Mouse (Mus musculus): ENCODE measurements at regions not wholly inside any gene's neighbourhood (a gene's known extent, or its start where the extent isn't known, plus 50 kb on each side); places are given as distances from the start of the nearest gene placed in this dataset.

DNA sequence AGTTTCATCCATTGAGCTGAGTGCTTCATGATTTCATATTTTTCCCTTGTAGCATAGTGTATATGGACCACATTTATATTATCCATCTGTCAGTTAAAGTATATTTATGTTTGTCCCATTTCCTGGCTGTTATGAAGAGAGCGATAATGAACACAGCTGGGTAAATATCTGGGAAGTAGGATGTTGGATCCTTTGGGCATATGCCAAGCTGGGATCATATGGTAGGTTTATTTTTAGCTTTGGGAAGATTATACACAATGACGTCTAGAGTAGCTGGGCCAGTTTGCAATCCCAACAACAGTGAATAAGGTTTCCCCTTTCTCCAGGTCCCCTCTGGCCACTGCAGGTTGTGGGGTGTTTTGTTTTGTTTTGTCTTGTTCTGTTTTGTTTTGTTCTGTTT, 164.5 kb downstream of the Gm765 start:
- ATAC-seq = no peak
- 30% methylated on average over 2 of the region's 2 CpGs for WGBS
- Histone ChIP-seq H3K27ac (ENCODE audit: low read length) (no peak overlapping the region), H3K9ac (ENCODE audit: low read depth, low read length) (no peak overlapping the region), H3K9me3 (ENCODE audit: control insufficient read depth, low read length) (no peaks in the 10 kb centered on the region), H3K4me2 (ENCODE audit: low read depth, low read length) (no peak overlapping the region), H3K4me1 (ENCODE audit: control insufficient read depth, insufficient read depth, low read length) (no peaks in the 10 kb centered on the region), H3K4me3 (ENCODE audit: low read length) (no peak overlapping the region), H3K27me3 (replicated peaks; ENCODE audit: control insufficient read depth, insufficient read depth, low read length) (no peaks in the 10 kb centered on the region), H3K36me3 (ENCODE audit: control insufficient read depth, insufficient read depth, low read length) (no peaks in the 10 kb centered on the region)

DNA sequence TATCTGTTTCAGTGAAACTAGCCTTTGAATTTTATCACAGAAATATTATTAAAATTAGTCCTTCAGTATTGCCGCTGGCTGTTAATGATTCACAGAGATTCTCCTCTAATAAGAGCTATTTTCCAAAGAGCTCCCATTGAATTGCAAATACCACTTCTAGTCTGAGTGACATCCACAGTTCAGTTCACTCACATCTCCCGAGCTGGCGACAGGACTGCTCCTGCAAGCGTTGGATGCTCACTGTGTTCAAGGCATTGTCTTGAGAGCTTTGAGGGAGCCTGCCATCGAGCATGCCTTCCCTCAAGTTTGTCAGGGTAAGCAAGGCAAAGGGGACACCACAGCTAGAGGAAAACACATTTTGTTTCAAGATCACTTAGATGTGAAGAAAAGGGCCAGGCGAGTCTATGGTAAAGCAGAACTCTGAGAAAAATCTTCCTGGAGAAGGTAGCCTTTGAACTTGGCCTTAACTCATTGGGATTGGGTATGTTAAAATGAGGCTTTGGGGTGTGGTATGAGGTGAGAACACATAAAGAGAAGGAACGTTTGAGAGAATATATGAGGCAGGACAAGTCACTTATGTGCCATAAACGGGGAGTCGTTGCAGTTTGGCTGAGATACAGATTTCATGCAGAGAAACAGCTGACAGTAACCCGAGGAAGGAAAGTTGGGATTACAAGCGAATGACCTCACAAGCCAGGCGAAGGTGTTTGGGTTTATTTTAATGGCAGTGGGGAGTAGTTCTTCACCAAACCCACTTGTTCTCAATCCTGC, 193.3 kb downstream of the Gm765 start:
- Histone ChIP-seq H3K9ac (ENCODE audit: low read depth, low read length) (no peak overlapping the region), H3K4me3 (ENCODE audit: low read length) (no peak overlapping the region), H3K27me3 (replicated peaks; ENCODE audit: control insufficient read depth, insufficient read depth, low read length) (no peaks in the 10 kb centered on the region), H3K4me1 (ENCODE audit: control insufficient read depth, insufficient read depth, low read length) (no peaks in the 10 kb centered on the region), H3K4me2 (ENCODE audit: low read depth, low read length) (no peak overlapping the region), H3K36me3 (ENCODE audit: control insufficient read depth, insufficient read depth, low read length) (no peaks in the 10 kb centered on the region), H3K27ac (ENCODE audit: low read length) (no peak overlapping the region), H3K9me3 (ENCODE audit: control insufficient read depth, low read length) (no peaks in the 10 kb centered on the region)
- no peak for ATAC-seq
- 62% methylated on average over 12 of the region's 12 CpGs for WGBS

DNA sequence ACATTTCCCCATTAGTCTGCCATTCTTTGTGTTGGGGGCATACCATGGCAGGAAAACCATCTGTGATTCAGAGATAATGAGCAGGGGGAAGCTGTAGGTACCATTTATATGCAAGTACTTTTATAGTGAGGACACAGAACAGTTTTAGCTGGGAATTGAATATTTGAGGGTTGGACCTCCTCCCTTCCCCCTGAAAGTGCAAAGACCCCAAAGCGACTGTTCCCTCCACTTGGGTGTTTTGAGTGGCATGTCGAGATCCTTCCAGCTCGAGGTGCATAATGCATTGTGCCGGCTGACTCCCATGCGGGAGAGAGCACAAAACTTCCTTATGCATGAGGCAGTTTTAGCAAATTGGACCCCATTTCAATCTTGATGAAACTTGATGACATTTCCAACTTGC, 194.7 kb downstream of the Gm765 start:
- no peak overlapping the region for H3K9ac ChIP-seq (ENCODE audit: low read depth, low read length)
- no peaks in the 10 kb centered on the region for H3K27me3 ChIP-seq (replicated peaks; ENCODE audit: control insufficient read depth, insufficient read depth, low read length)
- WGBS = 86% methylated on average over 5 of the region's 5 CpGs
- no peaks in the 10 kb centered on the region for H3K9me3 ChIP-seq (ENCODE audit: control insufficient read depth, low read length)
- ATAC-seq = no peak
- no peak overlapping the region for H3K4me3 ChIP-seq (ENCODE audit: low read length)
- H3K36me3 ChIP-seq (ENCODE audit: control insufficient read depth, insufficient read depth, low read length) = no peaks in the 10 kb centered on the region
- H3K4me2 ChIP-seq (ENCODE audit: low read depth, low read length) = no peak overlapping the region
- no peak overlapping the region for H3K27ac ChIP-seq (ENCODE audit: low read length)
- no peaks in the 10 kb centered on the region for H3K4me1 ChIP-seq (ENCODE audit: control insufficient read depth, insufficient read depth, low read length)

DNA sequence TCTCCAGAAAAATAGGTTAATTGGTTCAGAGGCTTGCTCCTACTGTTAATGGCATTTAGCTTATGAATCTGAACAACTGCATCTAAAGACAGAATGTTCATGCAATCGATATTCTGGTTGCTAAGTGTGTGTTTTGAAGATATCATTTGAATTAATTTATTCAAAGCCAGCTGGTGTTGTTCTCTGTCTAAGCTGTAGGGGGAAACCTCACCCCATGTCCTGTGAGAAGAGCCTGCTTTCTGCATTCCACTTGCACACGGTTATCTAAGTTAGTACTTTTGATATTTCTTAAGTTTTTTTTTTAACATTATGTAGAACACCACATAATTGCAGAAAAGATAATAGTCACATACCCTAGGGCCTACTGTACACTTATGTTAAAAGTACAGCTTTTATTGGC, 209.6 kb downstream of the Gm765 start:
- H3K9me3 ChIP-seq (ENCODE audit: control insufficient read depth, low read length) = no peaks in the 10 kb centered on the region
- no peak overlapping the region for H3K4me2 ChIP-seq (ENCODE audit: low read depth, low read length)
- H3K27ac ChIP-seq (ENCODE audit: low read length) = no peak overlapping the region
- H3K27me3 ChIP-seq (replicated peaks; ENCODE audit: control insufficient read depth, insufficient read depth, low read length) = no peaks in the 10 kb centered on the region
- ATAC-seq = no peak
- no peaks in the 10 kb centered on the region for H3K36me3 ChIP-seq (ENCODE audit: control insufficient read depth, insufficient read depth, low read length)
- 24% methylated on average over 2 of the region's 2 CpGs for WGBS
- H3K4me3 ChIP-seq (ENCODE audit: low read length) = no peak overlapping the region
- H3K9ac ChIP-seq (ENCODE audit: low read depth, low read length) = no peak overlapping the region
- H3K4me1 ChIP-seq (ENCODE audit: control insufficient read depth, insufficient read depth, low read length) = no peaks in the 10 kb centered on the region

DNA sequence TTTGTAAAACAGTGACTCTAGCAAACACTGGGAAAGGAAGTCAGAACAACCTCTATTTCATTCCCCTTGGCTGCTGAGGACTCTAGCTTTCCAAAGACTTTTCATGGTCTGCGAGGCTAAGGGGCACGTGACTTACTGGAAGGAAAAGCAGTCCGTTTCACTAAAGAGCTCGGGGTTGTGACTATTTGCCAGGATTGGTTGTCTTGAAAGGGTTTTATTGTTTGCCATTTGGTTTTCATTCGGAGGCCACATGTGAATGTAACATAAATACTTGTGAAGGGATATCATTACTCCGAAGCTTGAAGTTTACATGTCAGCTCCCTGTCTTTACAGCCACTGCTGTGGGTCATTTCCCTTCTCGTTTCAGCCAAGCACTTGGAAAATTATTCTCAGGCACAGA, 217.1 kb downstream of the Gm765 start:
- H3K27me3 ChIP-seq (replicated peaks; ENCODE audit: control insufficient read depth, insufficient read depth, low read length) = no peaks in the 10 kb centered on the region
- H3K9ac ChIP-seq (ENCODE audit: low read depth, low read length) = no peak overlapping the region
- H3K4me3 ChIP-seq (ENCODE audit: low read length) = no peak overlapping the region
- H3K4me2 ChIP-seq (ENCODE audit: low read depth, low read length) = no peak overlapping the region
- H3K4me1 ChIP-seq (ENCODE audit: control insufficient read depth, insufficient read depth, low read length) = no peaks in the 10 kb centered on the region
- 49% methylated on average over 7 of the region's 7 CpGs for WGBS
- no peak for ATAC-seq
- no peak overlapping the region for H3K27ac ChIP-seq (ENCODE audit: low read length)
- no peaks in the 10 kb centered on the region for H3K36me3 ChIP-seq (ENCODE audit: control insufficient read depth, insufficient read depth, low read length)
- no peaks in the 10 kb centered on the region for H3K9me3 ChIP-seq (ENCODE audit: control insufficient read depth, low read length)

DNA sequence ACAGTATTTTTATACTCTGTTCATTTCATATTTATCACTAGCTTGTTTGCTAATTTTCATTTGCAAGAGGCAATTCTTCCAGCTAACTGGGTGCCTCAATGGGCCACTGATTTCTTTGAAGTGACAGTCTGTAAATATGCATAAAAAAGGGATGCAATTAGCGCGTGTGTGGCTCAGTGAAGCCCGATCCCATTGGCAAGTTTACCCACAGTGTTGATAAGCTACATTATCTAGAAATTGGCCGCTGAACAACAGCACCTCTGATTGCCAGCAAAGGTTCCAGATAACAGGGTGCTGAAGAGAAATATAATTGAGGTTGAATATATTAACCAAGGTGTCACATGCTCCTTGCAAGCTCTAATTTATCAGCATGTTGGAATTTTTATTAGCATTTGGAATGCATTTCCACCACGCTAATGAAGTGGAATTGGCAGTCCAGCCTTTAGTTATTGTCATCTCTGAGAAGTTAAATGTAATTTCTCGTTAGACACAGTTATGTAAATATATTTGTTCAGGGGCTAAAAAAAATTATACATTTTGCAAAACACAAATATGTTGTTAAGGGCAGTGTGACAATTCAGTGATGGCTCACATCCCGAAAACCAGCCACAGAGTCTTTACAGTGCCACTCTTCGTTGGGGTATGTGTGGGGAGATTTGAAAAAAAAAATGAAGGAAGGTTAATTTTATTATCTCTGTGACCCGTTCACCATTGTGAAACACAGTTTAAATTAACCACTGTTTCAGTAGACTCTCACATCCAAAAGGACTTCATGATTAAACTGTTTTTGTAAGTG, 224.0 kb downstream of the Gm765 start:
- Histone ChIP-seq H3K36me3 (ENCODE audit: control insufficient read depth, insufficient read depth, low read length) (no peaks in the 10 kb centered on the region), H3K27ac (ENCODE audit: low read length) (no peak overlapping the region), H3K9me3 (ENCODE audit: control insufficient read depth, low read length) (no peaks in the 10 kb centered on the region), H3K27me3 (replicated peaks; ENCODE audit: control insufficient read depth, insufficient read depth, low read length) (no peaks in the 10 kb centered on the region), H3K9ac (ENCODE audit: low read depth, low read length) (no peak overlapping the region), H3K4me3 (ENCODE audit: low read length) (no peak overlapping the region), H3K4me1 (ENCODE audit: control insufficient read depth, insufficient read depth, low read length) (0 out of 2 replicates have a peak, but pooled peaks cover 6% of the 10 kb centered on the region), H3K4me2 (ENCODE audit: low read depth, low read length) (no peak overlapping the region)
- WGBS = 49% methylated on average over 9 of the region's 9 CpGs
- no peak for ATAC-seq

DNA sequence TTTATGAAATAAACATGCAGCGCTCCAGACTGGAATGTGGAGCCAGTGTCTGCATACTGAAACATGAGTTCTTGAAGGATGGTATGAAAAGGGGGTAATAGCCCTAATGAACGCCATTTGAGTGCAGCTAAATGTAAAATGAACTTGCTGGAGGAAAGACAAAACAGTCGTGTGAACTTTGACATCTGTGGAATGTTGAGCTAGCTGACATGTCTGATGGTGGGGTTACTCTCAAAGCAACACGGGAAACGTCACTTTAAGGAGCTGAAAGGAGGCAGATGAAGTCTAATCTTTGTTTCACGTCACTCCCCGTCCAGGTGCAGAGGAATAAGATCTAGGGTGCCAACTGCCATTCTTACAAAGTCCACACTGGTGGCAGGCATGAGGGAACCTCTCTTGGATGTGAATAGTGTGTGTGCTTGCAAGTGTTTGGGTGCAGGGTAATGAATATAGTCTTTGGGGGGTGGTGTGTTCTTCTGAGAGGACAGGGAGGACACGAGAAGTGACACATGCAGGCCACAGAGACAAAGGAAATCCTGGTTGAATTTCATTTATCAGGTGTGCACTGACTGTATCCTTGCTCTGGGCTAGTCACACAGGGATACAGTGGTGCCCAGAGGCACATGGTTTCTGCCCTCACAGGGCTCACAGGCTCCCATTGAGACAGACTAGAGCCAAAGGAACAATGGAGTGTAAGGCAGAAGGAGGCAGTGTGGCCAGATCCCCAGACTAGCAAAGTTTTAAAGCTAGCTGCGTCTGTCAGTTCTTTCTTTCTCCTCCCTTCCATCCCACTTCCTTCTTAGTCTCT, 228.0 kb downstream of the Gm765 start:
- ATAC-seq = no peak
- H3K4me2 ChIP-seq (ENCODE audit: low read depth, low read length) = no peak overlapping the region
- 0 out of 2 replicates have a peak, but pooled peaks cover 6% of the 10 kb centered on the region for H3K4me1 ChIP-seq (ENCODE audit: control insufficient read depth, insufficient read depth, low read length)
- no peak overlapping the region for H3K27ac ChIP-seq (ENCODE audit: low read length)
- H3K36me3 ChIP-seq (ENCODE audit: control insufficient read depth, insufficient read depth, low read length) = no peaks in the 10 kb centered on the region
- WGBS = 38% methylated on average over 9 of the region's 9 CpGs
- no peak overlapping the region for H3K9ac ChIP-seq (ENCODE audit: low read depth, low read length)
- no peaks in the 10 kb centered on the region for H3K9me3 ChIP-seq (ENCODE audit: control insufficient read depth, low read length)
- no peak overlapping the region for H3K4me3 ChIP-seq (ENCODE audit: low read length)
- no peaks in the 10 kb centered on the region for H3K27me3 ChIP-seq (replicated peaks; ENCODE audit: control insufficient read depth, insufficient read depth, low read length)

DNA sequence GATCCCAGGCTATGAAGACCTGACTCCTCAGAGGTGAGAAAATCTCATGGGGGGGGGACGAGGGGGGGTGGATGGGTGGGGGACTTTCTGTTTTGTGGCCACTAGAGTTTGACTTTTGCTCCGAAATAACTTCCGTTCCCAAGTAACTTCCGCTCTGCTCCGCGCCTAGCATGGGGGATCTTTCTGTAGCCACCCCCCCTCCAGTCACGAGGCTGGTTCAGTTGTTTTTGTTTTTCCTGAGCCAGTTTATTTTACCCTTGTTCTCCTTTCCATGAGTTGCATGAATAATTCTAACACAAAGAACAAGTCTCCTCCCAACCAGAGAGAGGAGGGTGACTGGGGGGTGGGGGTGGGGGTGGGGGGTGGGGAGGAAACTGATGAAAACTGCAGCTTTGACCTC, 228.8 kb downstream of the Gm765 start:
- no peak overlapping the region for H3K27ac ChIP-seq (ENCODE audit: low read length)
- H3K4me1 ChIP-seq (ENCODE audit: control insufficient read depth, insufficient read depth, low read length) = 0 out of 2 replicates have a peak, but pooled peaks cover 6% of the 10 kb centered on the region
- WGBS = 22% methylated on average over 7 of the region's 7 CpGs
- no peaks in the 10 kb centered on the region for H3K9me3 ChIP-seq (ENCODE audit: control insufficient read depth, low read length)
- H3K36me3 ChIP-seq (ENCODE audit: control insufficient read depth, insufficient read depth, low read length) = no peaks in the 10 kb centered on the region
- H3K9ac ChIP-seq (ENCODE audit: low read depth, low read length) = no peak overlapping the region
- peak overlapping the region; percentile 25; the same call in 1 of the 2 replicates for H3K4me2 ChIP-seq (ENCODE audit: low read depth, low read length)
- ATAC-seq = no peak
- H3K27me3 ChIP-seq (replicated peaks; ENCODE audit: control insufficient read depth, insufficient read depth, low read length) = no peaks in the 10 kb centered on the region
- no peak overlapping the region for H3K4me3 ChIP-seq (ENCODE audit: low read length)

DNA sequence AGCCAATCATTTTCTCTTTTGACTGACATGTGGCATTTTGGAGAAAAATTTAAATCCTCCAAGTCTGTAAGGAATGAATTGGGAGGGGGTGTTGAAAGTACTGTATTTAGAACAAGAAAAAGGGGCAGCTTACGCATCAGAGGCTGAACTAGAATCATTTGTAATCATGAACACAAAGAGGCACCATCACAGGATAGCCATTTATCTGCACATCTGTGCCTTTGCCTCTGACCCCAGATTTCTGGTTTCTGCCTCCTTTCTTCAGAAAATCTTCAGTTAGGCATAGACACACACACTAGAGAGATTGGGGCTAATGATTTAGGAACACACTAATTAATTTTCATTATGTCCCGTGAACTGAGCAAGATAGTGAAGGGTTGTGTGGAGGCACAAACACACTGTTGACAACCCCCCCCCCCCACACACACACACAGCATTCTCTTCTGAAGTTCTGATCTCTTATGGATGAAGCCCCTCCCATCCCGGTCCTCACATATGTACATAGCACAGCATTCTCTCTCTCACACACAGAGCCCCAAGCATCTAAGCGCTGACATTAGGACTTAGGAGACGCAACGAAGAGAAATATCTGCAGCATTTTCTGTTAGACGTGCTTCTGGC, 229.9 kb downstream of the Gm765 start:
- no peaks in the 10 kb centered on the region for H3K27me3 ChIP-seq (replicated peaks; ENCODE audit: control insufficient read depth, insufficient read depth, low read length)
- no peak overlapping the region for H3K9ac ChIP-seq (ENCODE audit: low read depth, low read length)
- H3K4me1 ChIP-seq (ENCODE audit: control insufficient read depth, insufficient read depth, low read length) = 0 out of 2 replicates have a peak, but pooled peaks cover 3% of the 10 kb centered on the region
- no peak overlapping the region for H3K27ac ChIP-seq (ENCODE audit: low read length)
- ATAC-seq = no peak
- H3K4me2 ChIP-seq (ENCODE audit: low read depth, low read length) = no peak overlapping the region
- WGBS = 74% methylated on average over 7 of the region's 7 CpGs
- H3K4me3 ChIP-seq (ENCODE audit: low read length) = no peak overlapping the region
- H3K36me3 ChIP-seq (ENCODE audit: control insufficient read depth, insufficient read depth, low read length) = no peaks in the 10 kb centered on the region
- no peaks in the 10 kb centered on the region for H3K9me3 ChIP-seq (ENCODE audit: control insufficient read depth, low read length)

All from intestine, embryonic 16.5 days (tissue).